Mouse (Mus musculus): Measurements from ENCODE around the gene P3h1.

The P3h1 gene

DNA sequence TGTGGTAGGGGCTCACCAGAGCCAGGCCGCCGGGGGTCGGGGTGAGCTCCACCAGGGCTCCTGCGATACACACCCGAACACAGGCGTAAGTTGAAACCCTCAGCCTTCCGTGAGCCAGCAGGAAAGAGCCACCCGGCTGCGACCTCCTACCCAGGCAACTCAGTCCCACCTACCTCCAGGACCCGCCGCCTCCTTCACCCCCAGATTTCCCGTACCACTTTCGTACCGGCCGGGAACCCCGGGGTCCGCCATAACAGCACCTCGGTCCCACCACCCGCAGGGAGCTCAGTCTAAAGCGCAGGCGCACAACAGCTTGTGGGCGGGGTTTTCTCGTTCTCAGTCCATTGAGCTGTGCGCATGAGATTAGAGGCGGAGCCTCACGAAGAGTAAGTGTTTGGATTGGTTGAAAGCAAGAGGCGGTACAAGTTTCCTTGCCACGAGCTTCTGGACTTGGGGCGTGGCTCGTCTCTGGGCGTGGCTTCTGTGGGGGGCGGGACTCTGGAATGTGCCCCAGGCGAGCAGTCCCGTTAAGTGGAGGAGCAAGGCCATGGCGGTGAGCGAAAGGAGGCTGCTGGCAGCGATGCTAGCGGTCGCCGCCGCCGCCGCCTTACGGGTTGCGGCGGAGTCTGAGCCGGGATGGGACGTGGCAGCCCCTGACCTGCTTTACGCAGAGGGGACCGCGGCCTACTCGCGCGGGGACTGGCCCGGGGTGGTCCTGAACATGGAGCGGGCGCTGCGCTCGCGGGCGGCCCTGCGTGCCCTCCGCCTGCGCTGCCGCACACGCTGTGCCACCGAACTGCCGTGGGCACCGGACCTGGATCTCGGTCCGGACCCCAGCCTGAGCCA is at the start of gene P3h1, which contains the start of gene AU022252:
Gene P3h1, plus strand, starts transcription at position 506 of the 846 bp plus-strand sequence.
Gene AU022252, minus strand, starts transcription at position 303 of the 846 bp plus-strand sequence.
- DNase-seq (ENCODE audit: low spot score), result peak; percentile 100

DNA sequence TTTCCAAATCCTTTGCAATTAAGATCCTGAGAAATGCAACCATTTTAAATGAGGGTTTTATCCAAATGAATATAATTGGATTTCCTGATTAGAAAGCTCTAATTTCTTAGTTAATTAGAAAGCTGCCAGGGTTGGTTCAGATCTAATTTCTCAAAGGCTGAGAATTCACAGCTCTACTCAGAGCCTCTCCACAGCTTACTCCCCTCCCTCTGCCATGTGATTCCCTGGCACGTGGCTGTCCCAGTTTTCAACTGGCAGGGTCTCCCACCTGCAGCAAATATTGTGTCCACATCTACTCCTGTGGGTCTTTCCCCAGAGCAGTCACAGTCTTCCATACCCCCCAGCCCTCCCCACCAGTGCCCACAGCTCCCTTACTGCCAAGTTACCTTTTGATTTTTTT is 49.2 kb upstream of the P3h1 start:
- no peak for DNase-seq (ENCODE audit: low spot score)

DNA sequence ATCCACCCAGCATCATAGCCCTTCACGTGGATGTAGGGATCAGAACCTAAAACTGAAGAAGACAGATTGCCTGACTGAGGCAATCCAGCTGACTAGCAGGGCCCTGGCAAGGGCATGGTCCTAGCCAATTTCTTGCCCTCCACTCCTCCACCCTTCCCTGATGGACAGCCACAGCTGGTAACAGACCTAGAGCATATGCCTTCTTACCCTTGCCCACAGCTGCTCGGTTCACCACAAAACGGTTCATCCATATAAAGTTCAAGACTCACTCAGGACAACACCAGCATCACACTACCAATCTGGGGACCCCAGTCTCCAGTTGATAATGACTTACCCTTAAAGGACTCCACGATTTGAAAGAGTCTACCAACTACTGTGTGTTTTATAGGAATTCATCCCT is 46.9 kb upstream of the P3h1 start:
- DNase-seq (ENCODE audit: low spot score), result no peak

- no peak for DNase-seq (ENCODE audit: low spot score)
These were observed 44.5 kb upstream of the P3h1 start for GRCm38 (mm10) chr4:119188060-119188785.

DNA sequence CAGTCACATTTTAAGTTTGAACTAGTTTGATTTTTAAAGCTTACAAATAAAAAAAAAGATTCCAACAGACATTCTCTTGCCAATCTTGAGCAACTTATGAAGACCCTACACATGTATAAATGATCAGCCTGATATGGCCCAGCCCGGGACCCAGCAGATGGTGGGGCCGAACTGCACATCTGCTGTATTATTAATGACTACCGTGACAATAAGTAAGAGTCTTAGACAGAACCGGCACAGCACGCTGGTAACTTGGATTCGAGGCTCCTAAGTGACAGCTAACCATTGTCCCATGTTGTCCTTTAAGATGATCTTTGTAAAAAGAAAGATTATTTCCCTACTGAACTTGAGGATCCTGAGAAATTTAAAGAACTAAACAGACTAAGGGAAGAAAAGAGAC is 43.3 kb upstream of the P3h1 start:
- DNase-seq (ENCODE audit: low spot score), result no peak

GRCm38 (mm10) chr4:119189864-119190263 is 42.9 kb upstream of the P3h1 start, which contains the start of gene Ermap:
TSS of gene Ermap (minus strand) at chr4:119190011.
- no peak for DNase-seq (ENCODE audit: low spot score)

DNA sequence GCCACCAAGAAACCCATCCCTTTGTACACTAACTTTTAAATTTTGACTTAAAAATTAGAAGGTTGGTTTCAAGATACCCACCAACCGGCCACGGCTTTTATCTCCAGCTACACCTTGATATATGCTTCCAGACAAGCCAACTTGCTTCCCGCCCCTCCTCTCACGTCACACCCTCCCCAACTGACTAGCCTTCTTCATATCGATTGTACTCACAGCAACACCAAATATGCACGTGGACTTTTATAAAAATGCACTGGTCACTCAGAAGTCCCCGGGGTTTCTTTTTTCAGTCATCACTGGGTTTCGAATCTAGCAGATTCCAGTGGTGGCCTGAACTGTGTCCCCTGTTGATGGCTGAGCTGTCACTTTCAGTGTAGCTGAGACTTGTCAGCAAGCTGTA is 42.1 kb upstream of the P3h1 start:
- DNase-seq (ENCODE audit: low spot score), result no peak

GRCm38 (mm10) chr4:119191273-119191672 is 41.4 kb upstream of the P3h1 start:
- no peak for DNase-seq (ENCODE audit: low spot score)

DNA sequence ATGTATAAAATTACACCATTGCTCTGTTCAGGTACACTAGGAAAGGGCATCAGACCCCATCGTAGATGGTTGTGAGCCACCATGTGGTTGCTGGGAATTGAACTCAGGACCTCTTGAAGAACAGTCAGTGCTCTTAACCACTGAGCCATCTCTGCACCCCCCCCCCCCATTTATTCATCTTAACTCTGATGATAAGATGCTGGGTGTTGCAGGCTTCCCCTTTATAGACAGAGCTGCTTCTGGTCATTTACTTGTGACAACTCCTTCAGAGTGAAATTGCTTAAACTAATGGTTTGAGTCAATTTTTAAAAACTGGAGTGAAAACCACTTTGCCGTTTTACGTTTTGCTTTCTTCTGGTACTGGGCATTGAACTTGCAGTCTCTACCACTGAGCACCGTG is 40.0 kb upstream of the P3h1 start:
- DNase-seq (ENCODE audit: low spot score), result no peak

- peak; percentile 84 for DNase-seq (ENCODE audit: low spot score)
These were observed 37.7 kb upstream of the P3h1 start, which contains the start of gene Svbp for GRCm38 (mm10) chr4:119194909-119195581. TSS of gene Svbp (plus strand) at chr4:119195306.

GRCm38 (mm10) chr4:119195582-119196320 is 37.0 kb upstream of the P3h1 start:
- DNase-seq (ENCODE audit: low spot score), result peak; percentile 14

GRCm38 (mm10) chr4:119198105-119198504 is 34.6 kb upstream of the P3h1 start:
- no peak for DNase-seq (ENCODE audit: low spot score)

DNA sequence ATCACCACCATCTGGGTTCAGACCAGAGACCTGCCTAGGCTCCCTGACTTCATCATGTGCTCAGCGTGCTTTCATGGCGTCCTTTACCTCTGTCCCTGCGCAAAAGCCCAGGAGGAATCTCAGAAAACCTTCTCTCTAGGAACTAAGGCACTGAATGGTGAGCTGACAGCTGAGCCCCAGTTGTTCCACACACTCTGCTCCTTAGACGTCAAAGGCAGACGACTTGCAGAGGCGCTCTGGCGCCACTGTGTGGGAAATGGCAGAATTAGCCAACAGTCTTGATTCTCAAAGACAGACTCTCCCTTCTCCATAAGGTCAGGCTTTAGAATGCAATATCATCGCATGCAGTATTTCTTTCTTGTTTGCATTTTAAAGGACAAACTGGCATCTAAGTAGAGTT is 28.0 kb upstream of the P3h1 start:
- peak; percentile 45 for DNase-seq (ENCODE audit: low spot score)

DNA sequence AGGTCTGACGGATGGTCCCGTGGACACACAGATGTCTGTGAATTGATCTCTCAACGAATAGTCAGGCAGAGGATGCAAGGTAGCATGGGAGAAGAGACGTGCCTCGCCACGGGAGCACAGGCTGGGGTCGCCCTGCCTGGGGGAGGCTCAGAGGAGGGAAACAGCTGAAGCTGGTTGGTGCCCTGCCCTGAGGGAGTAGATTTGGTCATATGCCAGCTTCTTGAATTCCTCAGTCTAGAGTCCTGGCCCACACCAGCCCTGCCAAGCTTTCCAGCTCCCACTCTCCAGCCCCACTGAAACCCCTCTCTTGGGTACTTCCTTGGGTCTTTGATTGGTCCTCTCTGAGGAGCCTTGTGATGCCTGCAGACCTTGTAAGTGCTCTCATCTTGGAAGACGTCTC is 16.0 kb upstream of the P3h1 start:
- no peak for DNase-seq (ENCODE audit: low spot score)

DNA sequence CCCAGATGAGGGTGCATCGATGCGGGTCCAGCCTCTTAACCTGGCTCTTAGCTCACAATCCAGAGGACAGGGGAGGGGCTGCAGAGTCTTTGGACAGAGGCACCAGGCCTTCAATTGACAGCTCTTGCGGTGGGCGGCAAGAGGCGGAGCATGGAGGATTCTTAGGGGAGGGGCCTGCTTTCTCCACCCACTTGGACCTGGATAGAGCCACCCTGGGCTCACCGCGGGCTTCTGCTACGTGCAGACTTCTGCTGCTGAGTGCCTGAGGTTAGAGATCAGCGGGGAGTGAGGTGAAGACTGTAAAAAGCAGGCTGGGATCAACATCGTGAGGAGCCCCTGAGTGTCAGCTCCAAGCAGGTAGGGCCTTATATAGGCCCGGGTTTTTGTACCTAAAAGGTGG is 14.5 kb upstream of the P3h1 start, which contains the start of gene Tmem269:
Gene Tmem269, minus strand, starts transcription at position 49 of the 400 bp plus-strand sequence.
- DNase-seq (ENCODE audit: low spot score), result no peak

GRCm38 (mm10) chr4:119223696-119224095 is 9.0 kb upstream of the P3h1 start:
- peak; percentile 29 for DNase-seq (ENCODE audit: low spot score)

- DNase-seq (ENCODE audit: low spot score), result no peak
These were observed 8.2 kb upstream of the P3h1 start for GRCm38 (mm10) chr4:119224534-119224933.

- DNase-seq (ENCODE audit: low spot score), result no peak
These were observed 7.0 kb upstream of the P3h1 start for GRCm38 (mm10) chr4:119225719-119226118.

GRCm38 (mm10) chr4:119226751-119227150 is 6.0 kb upstream of the P3h1 start:
- DNase-seq (ENCODE audit: low spot score), result no peak

DNA sequence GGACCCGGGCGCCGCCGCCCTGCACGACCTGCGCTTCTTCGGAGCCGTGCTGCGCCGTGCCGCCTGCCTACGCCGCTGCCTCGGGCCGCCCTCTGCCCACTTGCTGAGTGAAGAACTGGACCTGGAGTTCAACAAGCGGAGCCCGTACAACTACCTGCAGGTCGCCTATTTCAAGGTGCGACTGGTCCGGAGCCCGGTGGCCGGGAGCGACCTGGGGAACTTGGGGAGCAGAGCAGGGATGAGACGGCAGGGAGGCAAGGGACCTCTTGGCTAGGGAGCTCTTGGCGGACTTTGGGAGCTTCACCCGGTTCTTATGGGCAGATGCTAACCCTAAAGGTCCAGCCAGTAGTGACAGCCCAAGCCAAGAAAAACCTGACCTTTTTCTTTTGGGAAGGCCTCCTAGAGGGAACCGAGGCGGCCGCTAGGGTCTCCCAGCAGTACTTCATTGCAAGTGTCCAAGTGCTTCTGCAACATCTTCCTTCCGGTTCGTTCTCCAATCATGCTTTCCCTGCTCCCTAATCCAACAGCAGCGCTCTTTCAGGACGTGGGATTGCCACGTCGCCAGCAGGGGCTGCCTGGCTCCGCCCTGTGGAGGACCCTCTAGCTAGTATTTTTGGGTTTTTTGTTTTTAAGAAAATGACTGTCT is 664 bp downstream of the P3h1 start:
- DNase-seq (ENCODE audit: low spot score), result peak; percentile 24

- no peak for DNase-seq (ENCODE audit: low spot score)
These were observed 1.6 kb downstream of the P3h1 start for GRCm38 (mm10) chr4:119234348-119234747.
